29 mouse cellular contexts compared by ENCODE assay signal in genomic region chr3:66649271-66649670, GRCm38 (mm10).
"Had no signal": no experiment of that assay in that cellular context is flagged by ENCODE, and none has a peak within 500 bp of the region (broad histone marks: within the 10 kb centered on the region; RNA-seq: fewer than 3 reads in every experiment).

No protein-coding gene starts in this region.

- H3K27me3 ChIP-seq: heart, embryonic 12.5 days; heart, embryonic 13.5 days; heart, embryonic 15.5 days; hindbrain, embryonic 12.5 days; hindbrain, embryonic 15.5 days; intestine, embryonic 15.5 days; kidney, embryonic 15.5 days had no signal

- H3K36me3 ChIP-seq: heart, embryonic 12.5 days; heart, embryonic 13.5 days; heart, embryonic 15.5 days; hindbrain, embryonic 10.5 days; hindbrain, embryonic 12.5 days; hindbrain, embryonic 13.5 days; hindbrain, embryonic 15.5 days; intestine, embryonic 15.5 days; kidney, embryonic 15.5 days had no signal

- H3K4me3 ChIP-seq: heart, embryonic 12.5 days; heart, embryonic 13.5 days; heart, embryonic 15.5 days; hindbrain, embryonic 10.5 days; hindbrain, embryonic 12.5 days; hindbrain, embryonic 13.5 days; hindbrain, embryonic 15.5 days; intestine, embryonic 15.5 days; kidney, embryonic 15.5 days; layer of hippocampus, adult 2 months; left cerebral cortex, adult 2 months had no signal

- H3K9me3 ChIP-seq: heart, embryonic 12.5 days; heart, embryonic 13.5 days; heart, embryonic 15.5 days; hindbrain, embryonic 10.5 days; hindbrain, embryonic 12.5 days; hindbrain, embryonic 13.5 days; hindbrain, embryonic 15.5 days; intestine, embryonic 15.5 days; kidney, embryonic 15.5 days had no signal

- H3K27ac ChIP-seq: heart, embryonic 13.5 days; heart, embryonic 15.5 days; hindbrain, embryonic 10.5 days; hindbrain, embryonic 12.5 days; hindbrain, embryonic 13.5 days; hindbrain, embryonic 14.5 days; hindbrain, embryonic 15.5 days; hindbrain, postnatal 0 days; intestine, embryonic 15.5 days; kidney, embryonic 15.5 days; kidney, postnatal 0 days; layer of hippocampus, adult 2 months; left cerebral cortex, adult 2 months had no signal

- DNase-seq: heart, postnatal 10 days; heart, postnatal 14 days; heart, postnatal 36 days; heart, postnatal 4 days; kidney, adult 11 months; kidney, adult 18-20 months; kidney, adult 2 months; kidney, adult 8-10 months; kidney, adult 9 months; kidney, postnatal 10 days; kidney, postnatal 14 days; kidney, postnatal 36 days; kidney, postnatal 4 days; layer of hippocampus, adult 9-11 months; layer of hippocampus, postnatal 36 days had no signal

- H3K4me1 ChIP-seq: hindbrain, embryonic 10.5 days; hindbrain, embryonic 12.5 days; hindbrain, embryonic 15.5 days had no signal
